Mouse (Mus musculus) liver, embryonic 14.5 days (tissue): ENCODE data around the gene Zfpm1. TPM values are rescaled to one million over a fixed set of nuclear protein-coding genes. Genes with fewer than 3 reads are reported as not detected.

Source experiments
- ATAC-seq: fragments of 200-750 bp; cut with Nextera tagmentation; 2 replicates; pipeline ENCODE4 v1.8.0; 2017; ENCODE audit warnings: moderate number of reproducible peaks, mild to moderate bottlenecking, moderate library complexity; ENCODE audit not compliant: insufficient read depth
- DNase-seq, 3 experiments: peaks; one replicate each; pipeline ENCODE4 v3.0.0-alpha.2; 2012 to 2013; ENCODE audit warnings: low read depth in 3 of 3, low spot score in 3 of 3
- H3K27ac ChIP-seq: fragments of 300-500 bp; sonication (generic); 2 replicates; pipeline ENCODE4 v1.5.1; 2014; ENCODE audit warnings: moderate library complexity, mild to moderate bottlenecking, control low read depth, inconsistent platforms
- H3K27me3 ChIP-seq: fragments of 300-500 bp; sonication (generic); 2 replicates; pipeline ENCODE4 v1.6.1; 2014; ENCODE audit warnings: mild to moderate bottlenecking, low read length, moderate library complexity; ENCODE audit not compliant: control insufficient read depth, insufficient read depth
- H3K36me3 ChIP-seq: fragments of 300-500 bp; sonication (generic); replicated peaks from 2 replicates; pipeline ENCODE4 v1.6.1; 2014; ENCODE audit warnings: low read depth; ENCODE audit not compliant: control insufficient read depth, insufficient read depth
- H3K4me1 ChIP-seq, 2 experiments: fragments of 200-500 bp in 1 of 2; fragments of 300-500 bp in 1 of 2; sonication (generic) in 1 of 2; replicated peaks; 2 replicates each; pipeline ENCODE4 v1.6.1; 2012 to 2014; ENCODE audit warnings: antibody characterized with exemption in 1 of 2, inconsistent platforms in 1 of 2, low read length in 1 of 2; ENCODE audit not compliant: control insufficient read depth in 2 of 2, insufficient read depth in 2 of 2
- H3K4me2 ChIP-seq: fragments of 300-500 bp; sonication (generic); 2 replicates; pipeline ENCODE4 v1.6.1; 2014; ENCODE audit warnings: low read depth, mild to moderate bottlenecking, control low read depth, moderate library complexity
- H3K4me3 ChIP-seq, 2 experiments: fragments of 200-500 bp in 1 of 2; fragments of 300-500 bp in 1 of 2; sonication (generic) in 1 of 2; 2 replicates each; pipeline ENCODE4 v1.5.1; 2012 to 2014; ENCODE audit warnings: low read depth in 2 of 2, low read length in 2 of 2, mild to moderate bottlenecking in 2 of 2, control low read depth in 1 of 2, inconsistent platforms in 1 of 2, moderate library complexity in 1 of 2; ENCODE audit not compliant: insufficient read depth in 1 of 2
- H3K9ac ChIP-seq: fragments of 300-500 bp; sonication (generic); replicated peaks from 2 replicates; pipeline ENCODE4 v1.6.1; 2014; ENCODE audit warnings: mild to moderate bottlenecking, control low read depth, moderate library complexity
- H3K9me3 ChIP-seq: fragments of 300-500 bp; sonication (generic); 2 replicates; pipeline ENCODE4 v1.6.1; 2016; ENCODE audit warnings: low read length, mixed read lengths; ENCODE audit not compliant: control insufficient read depth
- CTCF ChIP-seq: IDR thresholded peaks from 2 replicates; pipeline ENCODE4 v1.5.1; 2016; ENCODE audit warnings: antibody characterized with exemption, low read depth, control low read depth
- EP300 ChIP-seq: IDR thresholded peaks from 2 replicates; pipeline ENCODE4 v1.6.1; 2016; ENCODE audit warnings: antibody characterized with exemption, low read depth
- WGBS: fragments of 180-500 bp; shearing (Covaris S2); extraction: QIAGEN DNeasy Blood & Tissue Kit; methylation state at CpG from one replicate; pipeline ENCODE4 v1.1.7; 2014; ENCODE audit not compliant: insufficient replicate concordance; 5-methylcytosine and 5-hydroxymethylcytosine counted together
- polyA plus RNA-seq, 2 experiments: library from polyadenylated mRNA; depleted of rRNA in 1 of 2; stranded (reverse) in 1 of 2; unstranded in 1 of 2; fragments of >200 nt; fragmentation: Nextera tagmentation in 1 of 2; extraction: Ambion mirVana in 1 of 2; gene quantifications; 2 replicates each; pipeline versions ENCODE4 v1.2.1 to v1.2.3; 2012 to 2014

Gene Zfpm1
- polyA plus RNA-seq, 2 experiments: 13.3 to 69.6 TPM

DNA sequence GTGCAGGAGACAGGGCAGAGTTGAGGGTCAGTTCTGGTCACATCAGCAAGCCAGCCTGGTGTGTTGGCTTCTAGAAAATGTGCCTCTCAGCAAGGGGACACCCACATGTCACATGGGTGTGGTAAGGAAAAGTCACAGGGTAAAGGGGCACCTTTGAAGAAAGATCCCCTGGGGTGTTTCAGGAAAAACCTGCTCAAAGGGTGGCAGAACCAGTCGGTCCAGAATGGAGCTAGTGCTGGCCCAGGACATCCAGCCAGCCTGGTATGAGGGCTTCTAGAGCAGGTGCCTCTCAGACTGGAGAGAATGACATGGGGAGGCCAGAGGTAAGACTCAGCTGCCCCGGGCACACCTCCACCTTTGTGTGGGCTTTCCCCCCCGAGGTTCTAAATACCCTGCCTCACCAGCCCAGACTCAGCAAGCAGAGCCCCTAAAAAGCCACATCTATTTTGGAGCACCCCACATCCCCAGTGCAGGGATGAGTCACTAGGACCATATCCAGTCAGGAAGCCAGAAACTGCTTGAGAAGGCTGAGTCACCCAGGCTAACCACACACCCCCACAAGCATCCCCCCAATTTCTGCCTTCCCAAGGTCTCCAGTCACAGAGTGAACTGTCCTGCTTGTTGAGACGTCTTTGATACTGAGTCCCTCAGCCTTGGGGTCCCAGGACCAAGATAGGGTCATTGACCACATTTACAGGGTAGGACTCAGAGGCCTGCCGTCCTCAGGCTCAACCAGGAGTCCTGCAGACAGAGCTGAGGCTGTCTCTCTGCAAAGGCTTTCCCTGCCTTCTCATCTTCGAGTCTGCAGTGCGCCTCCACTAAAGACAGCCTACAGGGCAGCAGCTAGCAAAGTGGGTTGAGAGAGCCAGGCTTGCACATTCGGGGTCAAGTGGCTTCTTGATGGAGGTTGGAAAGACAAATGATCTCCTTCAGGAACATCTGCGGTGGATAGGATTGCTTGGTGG, 74.0 kb downstream of the Zfpm1 start:
- DNase-seq (no peak), ATAC-seq (no peak)
- Histone ChIP-seq H3K4me3 (no peak overlapping the region), H3K9me3 (no peaks in the 10 kb centered on the region), H3K27ac (no peak overlapping the region), H3K27me3 (no peaks in the 10 kb centered on the region), H3K4me2 (no peak overlapping the region), H3K36me3 (no peaks in the 10 kb centered on the region), H3K9ac (no peak overlapping the region), H3K4me1 (no peaks in the 10 kb centered on the region)
- TF ChIP-seq CTCF (no peak), EP300 (no peak)
- 55% methylated on average over 9 of the region's 9 CpGs for WGBS

DNA sequence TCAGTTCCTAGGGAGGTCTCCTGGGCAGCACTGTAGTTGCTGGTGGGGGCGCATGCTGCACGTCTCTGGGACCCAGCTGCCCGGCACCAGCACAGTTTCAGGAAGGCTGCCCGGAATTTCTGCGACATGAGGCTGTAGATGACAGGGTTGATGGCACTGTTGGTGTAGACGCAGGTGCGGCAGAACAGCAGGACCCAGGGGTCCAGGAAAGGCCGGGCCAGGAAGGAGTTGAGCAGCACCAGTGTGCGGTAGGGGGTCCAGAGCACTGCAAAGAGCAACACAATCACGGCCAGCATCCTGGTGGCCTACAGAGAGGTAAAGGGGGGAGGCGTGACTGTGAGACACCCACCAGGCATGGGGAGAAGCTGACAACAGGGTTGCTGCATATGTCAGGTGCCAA, 75.3 kb downstream of the Zfpm1 start:
- Histone ChIP-seq H3K4me1 (no peaks in the 10 kb centered on the region), H3K27ac (no peak overlapping the region), H3K9ac (no peak overlapping the region), H3K4me3 (no peak overlapping the region), H3K36me3 (no peaks in the 10 kb centered on the region), H3K9me3 (no peaks in the 10 kb centered on the region), H3K4me2 (no peak overlapping the region), H3K27me3 (no peaks in the 10 kb centered on the region)
- WGBS: 65% methylated on average over 11 of the region's 11 CpGs
- DNase-seq (no peak), ATAC-seq (no peak)
- TF ChIP-seq EP300 (no peak), CTCF (no peak)

DNA sequence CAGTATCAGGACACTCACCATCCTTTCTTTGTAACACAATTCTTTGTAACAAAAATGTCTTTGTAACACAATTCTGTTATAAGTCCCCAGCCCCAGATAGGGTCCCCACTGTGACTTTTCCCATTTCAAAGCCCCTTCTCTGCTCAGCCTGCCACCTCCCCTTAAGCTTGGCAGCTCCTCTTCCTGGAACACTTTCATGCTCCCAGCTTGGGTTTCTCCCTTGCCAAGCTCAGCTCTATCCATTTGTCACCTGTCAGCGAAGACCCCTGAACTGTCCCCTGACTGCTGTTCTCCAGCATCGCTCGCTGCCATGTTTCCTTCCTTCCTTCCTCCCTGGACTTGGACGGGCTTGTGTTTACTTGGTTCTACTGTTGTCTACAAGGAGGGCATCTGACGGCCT, 75.7 kb downstream of the Zfpm1 start:
- Histone ChIP-seq H3K36me3 (no peaks in the 10 kb centered on the region), H3K4me2 (no peak overlapping the region), H3K4me1 (no peaks in the 10 kb centered on the region), H3K9ac (no peak overlapping the region), H3K27ac (no peak overlapping the region), H3K4me3 (no peak overlapping the region), H3K27me3 (no peaks in the 10 kb centered on the region), H3K9me3 (no peaks in the 10 kb centered on the region)
- DNase-seq (no peak), ATAC-seq (no peak)
- 35% methylated on average over 5 of the region's 5 CpGs for WGBS
- no peak for TF ChIP-seq CTCF
- TF ChIP-seq EP300: no peak

GRCm38 (mm10) chr8:122359111-122359775, 77.3 kb downstream of the Zfpm1 start:
- no peak overlapping the region for H3K9ac ChIP-seq
- WGBS: 68% methylated on average over 15 of the region's 15 CpGs
- no peak overlapping the region for H3K27ac ChIP-seq
- H3K36me3 ChIP-seq: no peaks in the 10 kb centered on the region
- TF ChIP-seq CTCF (no peak), EP300 (no peak)
- ATAC-seq (no peak), DNase-seq (no peak)
- H3K4me3 ChIP-seq: no peak overlapping the region
- H3K4me1 ChIP-seq: no peaks in the 10 kb centered on the region
- no peaks in the 10 kb centered on the region for H3K27me3 ChIP-seq
- H3K9me3 ChIP-seq: no peaks in the 10 kb centered on the region
- no peak overlapping the region for H3K4me2 ChIP-seq

GRCm38 (mm10) chr8:122360696-122361416, 78.9 kb downstream of the Zfpm1 start, which contains the start of gene Trhr2:
TSS of gene Trhr2 (minus strand) at chr8:122360746.
- Histone ChIP-seq H3K27me3 (no peaks in the 10 kb centered on the region), H3K4me2 (no peak within 1 kb of the TSS), H3K4me1 (no peaks in the 10 kb centered on the region), H3K4me3 (no peak within 1 kb of the TSS), H3K36me3 (no peaks in the 10 kb centered on the region), H3K9ac (no peak within 1 kb of the TSS), H3K27ac (no peak within 1 kb of the TSS), H3K9me3 (no peaks in the 10 kb centered on the region)
- TF ChIP-seq CTCF (no peak), EP300 (no peak)
- WGBS: 54% methylated on average over 7 of the region's 7 CpGs
- no peak for ATAC-seq
- no peak for DNase-seq
